Mouse (Mus musculus) myocyte (in vitro differentiated cells): Measurements from ENCODE around the gene Kcne1l.

Experiments used
- E2F4 ChIP-seq: IDR thresholded peaks from one replicate; pipeline ENCODE4 v1.6.1; 2011; ENCODE audit warnings: mild to moderate bottlenecking, control low read depth, moderate library complexity; ENCODE audit not compliant: insufficient read depth
- MAX ChIP-seq: IDR thresholded peaks from one replicate; pipeline ENCODE4 v1.6.1; 2011; ENCODE audit warnings: low read depth, mild to moderate bottlenecking, control low read depth
- MYOG ChIP-seq, 3 experiments: IDR thresholded peaks; one replicate each; pipeline ENCODE4 v1.6.1; 2011; ENCODE audit warnings: control low read depth in 2 of 3, low read depth in 2 of 3, mild to moderate bottlenecking in 2 of 3; ENCODE audit not compliant: insufficient read length in 2 of 3, control insufficient read depth in 1 of 3, insufficient read depth in 1 of 3
- POLR2A ChIP-seq: IDR thresholded peaks from one replicate; pipeline ENCODE4 v1.6.1; 2011; ENCODE audit warnings: low read depth, mild to moderate bottlenecking, control low read depth, moderate library complexity; ENCODE audit not compliant: insufficient read length
- TCF12 ChIP-seq: IDR thresholded peaks from one replicate; pipeline ENCODE4 v1.6.1; 2011; ENCODE audit warnings: mild to moderate bottlenecking, control low read depth; ENCODE audit not compliant: poor library complexity, insufficient read depth, severe bottlenecking
- USF1 ChIP-seq: IDR thresholded peaks from one replicate; pipeline ENCODE4 v1.6.1; 2011; ENCODE audit warnings: low read depth, mild to moderate bottlenecking, control low read depth, moderate library complexity

- TF ChIP-seq USF1 (no peak), POLR2A (no peak), E2F4 (no peak), MAX (no peak), TCF12 (no peak), MYOG (IDR thresholded peaks at IDR 0.05; ENCODE audit: control insufficient read depth in 1 of 3, insufficient read depth in 1 of 3, insufficient read length in 2 of 3, low read depth in 2 of 3) (no peak)
Observed at GRCm38 (mm10) chrX:142325760-142326159, 19.7 kb upstream of the Kcne1l start.
